Comparison of ENCODE assay signal across 13 mouse cellular contexts in genomic region chr14:77546531-77547274, GRCm38 (mm10).
DNase-seq lines count a peak whose midpoint lies in the region; ATAC-seq and TF ChIP-seq lines count a peak whose summit lies in the region.
"Had no signal": no experiment of that assay in that cellular context is flagged by ENCODE, and none has a peak within 500 bp of the region (broad histone marks: within the 10 kb centered on the region; RNA-seq: fewer than 3 reads in every experiment).

No protein-coding gene starts in this region.

- WGBS in kidney, adult 2 months: 75% methylated on average over 8 of the region's 8 CpGs
- 80% methylated on average over 8 of the region's 8 CpGs for WGBS in kidney, embryonic 14.5 days
- 87% methylated on average over 8 of the region's 8 CpGs for WGBS in neural tube, embryonic 15.5 days

- TF ChIP-seq POLR2A in kidney, adult 2 months (IDR thresholded peaks at IDR 0.05; ENCODE audit: low read depth, low read length): no peak

- no peak overlapping the region for H3K4me3 ChIP-seq in kidney, adult 2 months (ENCODE audit: insufficient read depth, low read depth, low read length)
- H3K4me3 ChIP-seq in kidney, embryonic 14.5 days (ENCODE audit: low read length): no peak overlapping the region
- no peak overlapping the region for H3K4me3 ChIP-seq in neural tube, embryonic 15.5 days (replicated peaks)
- H3K4me3 ChIP-seq: hindbrain, embryonic 15.5 days; left cerebral cortex, adult 2 months; lung, embryonic 15.5 days; neural tube, embryonic 13.5 days had no signal

- H3K4me2 ChIP-seq in kidney, embryonic 14.5 days (replicated peaks; ENCODE audit: low read depth, low read length): no peak overlapping the region
- H3K4me2 ChIP-seq in neural tube, embryonic 15.5 days: no peak overlapping the region
- H3K4me2 ChIP-seq: hindbrain, embryonic 15.5 days; lung, embryonic 15.5 days; neural tube, embryonic 13.5 days had no signal

- no peaks in the 10 kb centered on the region for H3K36me3 ChIP-seq in kidney, adult 2 months (ENCODE audit: control insufficient read depth, insufficient read depth, low read length)
- no peaks in the 10 kb centered on the region for H3K36me3 ChIP-seq in kidney, embryonic 14.5 days (ENCODE audit: control insufficient read depth, insufficient read depth, low read length)
- H3K36me3 ChIP-seq in neural tube, embryonic 15.5 days: no peaks in the 10 kb centered on the region
- H3K36me3 ChIP-seq: hindbrain, embryonic 15.5 days; lung, embryonic 15.5 days; neural tube, embryonic 13.5 days had no signal

- peak overlapping the region; percentile 30; the same call in 1 of the 2 replicates for H3K27ac ChIP-seq in kidney, adult 2 months (ENCODE audit: insufficient read depth, low read depth, low read length)
- H3K27ac ChIP-seq in kidney, embryonic 14.5 days (ENCODE audit: low read depth, low read length): no peak overlapping the region
- H3K27ac ChIP-seq in neural tube, embryonic 15.5 days (replicated peaks): no peak overlapping the region
- H3K27ac ChIP-seq: hindbrain, embryonic 15.5 days; left cerebral cortex, adult 2 months; lung, embryonic 15.5 days; neural tube, embryonic 13.5 days had no signal

- no peak for TF ChIP-seq CTCF in kidney, adult 2 months (conservative IDR thresholded peaks at IDR 0.05; ENCODE audit: insufficient read depth, insufficient read length, low read depth, low read length)

- peak; percentile 29 for DNase-seq in kidney, adult 2 months
- DNase-seq in neural tube, embryonic 10.5 days (ENCODE audit: extremely low spot score, low spot score): peak; percentile 3
- DNase-seq in cerebellum, adult 9-10 months: peak; percentile 55
- no peak for DNase-seq in spleen, adult 18-20 months
- DNase-seq in left cerebral cortex, adult 8-10 months (ENCODE audit: low spot score in 2 of 2): no peak
- DNase-seq: gastrocnemius, postnatal 25 days had no signal

- no peak for ATAC-seq in kidney, embryonic 14.5 days (ENCODE audit: low FRiP score, low TSS enrichment)
- no peak for ATAC-seq in neural tube, embryonic 15.5 days (ENCODE audit: low FRiP score)
- peak; percentile 79 for ATAC-seq in neutrophil, adult 5-6 weeks (ENCODE audit: extremely low read depth, insufficient number of reproducible peaks, low FRiP score, poor library complexity, severe bottlenecking)

- no peaks in the 10 kb centered on the region for H3K27me3 ChIP-seq in kidney, adult 2 months (replicated peaks; ENCODE audit: control insufficient read depth, insufficient read depth, low read length)
- H3K27me3 ChIP-seq in kidney, embryonic 14.5 days (ENCODE audit: control insufficient read depth, insufficient read depth, low read length): no peaks in the 10 kb centered on the region
- H3K27me3 ChIP-seq in neural tube, embryonic 15.5 days (replicated peaks): no peaks in the 10 kb centered on the region
- H3K27me3 ChIP-seq: hindbrain, embryonic 15.5 days; lung, embryonic 15.5 days; neural tube, embryonic 13.5 days had no signal

- no peaks in the 10 kb centered on the region for H3K4me1 ChIP-seq in kidney, adult 2 months (ENCODE audit: control insufficient read depth, insufficient read depth, low read length)
- H3K4me1 ChIP-seq in kidney, embryonic 14.5 days (ENCODE audit: control insufficient read depth, insufficient read depth, low read length): no peaks in the 10 kb centered on the region
- H3K4me1 ChIP-seq in neural tube, embryonic 15.5 days: 0 out of 2 replicates have a peak, but pooled peaks cover 2% of the 10 kb centered on the region
- H3K4me1 ChIP-seq: lung, embryonic 15.5 days had no signal

- H3K9me3 ChIP-seq in kidney, embryonic 14.5 days (ENCODE audit: control insufficient read depth, low read length): no peaks in the 10 kb centered on the region
- H3K9me3 ChIP-seq in neural tube, embryonic 15.5 days (replicated peaks): no peaks in the 10 kb centered on the region
- H3K9me3 ChIP-seq: hindbrain, embryonic 15.5 days; lung, embryonic 15.5 days; neural tube, embryonic 13.5 days had no signal

- H3K9ac ChIP-seq in kidney, embryonic 14.5 days (ENCODE audit: low read depth, low read length): no peak overlapping the region
- no peak overlapping the region for H3K9ac ChIP-seq in neural tube, embryonic 15.5 days (replicated peaks)
- H3K9ac ChIP-seq: hindbrain, embryonic 15.5 days; lung, embryonic 15.5 days; neural tube, embryonic 13.5 days had no signal

Comparison
In these comparisons a context has a peak if more than half of its experiments do, and no peak if none do; other contexts are left out.
1. DNase-seq: peak in kidney, adult 2 months (single experiment), neural tube, embryonic 10.5 days (single experiment) and cerebellum, adult 9-10 months (single experiment); none in spleen, adult 18-20 months (0 of 2) and left cerebral cortex, adult 8-10 months (0 of 2).